Mouse (Mus musculus) ES-Bruce4 (cell line): ENCODE measurements around the gene Neurl1a.

Experiments used
- EP300 ChIP-seq: IDR thresholded peaks from 2 replicates; pipeline ENCODE4 v1.6.1; 2011; ENCODE audit warnings: low read depth, low read length; ENCODE audit not compliant: insufficient read depth
- POLR2A ChIP-seq: IDR thresholded peaks from one replicate; pipeline ENCODE4 v1.8.1; 2011; ENCODE audit warnings: low read length; ENCODE audit not compliant: insufficient read depth

GRCm38 (mm10) chr19:47184221-47184620 is 5.6 kb downstream of the Neurl1a start:
- no peak for TF ChIP-seq EP300
- no peak for TF ChIP-seq POLR2A
